Mouse (Mus musculus) heart, embryonic 12.5 days (tissue): ENCODE results near the gene Rnf151. TPM values are rescaled to one million over a fixed set of nuclear protein-coding genes. Genes with fewer than 3 reads are reported as not detected.

Source experiments
- ATAC-seq: fragments of 200-750 bp; cut with Nextera tagmentation; 2 replicates; pipeline ENCODE4 v1.8.0; 2017; ENCODE audit warnings: moderate TSS enrichment, moderate library complexity; ENCODE audit not compliant: insufficient number of reproducible peaks, low FRiP score
- H3K27ac ChIP-seq: fragments of 300-500 bp; sonication (generic); 2 replicates; pipeline ENCODE4 v1.5.1; 2016; ENCODE audit warnings: mild to moderate bottlenecking, moderate library complexity; ENCODE audit not compliant: poor library complexity, severe bottlenecking
- H3K27me3 ChIP-seq: fragments of 300-500 bp; sonication (generic); replicated peaks from 2 replicates; pipeline ENCODE4 v1.6.1; 2016; ENCODE audit warnings: mild to moderate bottlenecking, moderate library complexity
- H3K36me3 ChIP-seq: fragments of 300-500 bp; sonication (generic); 2 replicates; pipeline ENCODE4 v1.6.1; 2016; ENCODE audit warnings: mild to moderate bottlenecking, moderate library complexity
- H3K4me1 ChIP-seq: fragments of 300-500 bp; sonication (generic); replicated peaks from 2 replicates; pipeline ENCODE4 v1.6.1; 2016; ENCODE audit warnings: mild to moderate bottlenecking
- H3K4me2 ChIP-seq: fragments of 300-500 bp; sonication (generic); 2 replicates; pipeline ENCODE4 v1.6.1; 2016; ENCODE audit warnings: mild to moderate bottlenecking, moderate library complexity
- H3K4me3 ChIP-seq: fragments of 300-500 bp; sonication (generic); 2 replicates; pipeline ENCODE4 v1.5.1; 2016; ENCODE audit warnings: mild to moderate bottlenecking
- H3K9ac ChIP-seq: fragments of 300-500 bp; sonication (generic); 2 replicates; pipeline ENCODE4 v1.6.1; 2016; ENCODE audit warnings: mild to moderate bottlenecking, moderate library complexity
- H3K9me3 ChIP-seq: fragments of 300-500 bp; sonication (generic); replicated peaks from 2 replicates; pipeline ENCODE4 v1.6.1; 2016; ENCODE audit warnings: mild to moderate bottlenecking, moderate library complexity
- WGBS: fragments of 180-500 bp; shearing (Covaris S2); methylation state at CpG from one replicate; pipeline ENCODE4 v1.1.7; 2016; 5-methylcytosine and 5-hydroxymethylcytosine counted together
- polyA plus RNA-seq: library from polyadenylated mRNA; unstranded; fragments of >200 nt; fragmentation: Nextera tagmentation; extraction: Ambion mirVana; gene quantifications from 2 replicates; pipeline ENCODE4 v1.2.1, GENCODE M21; 2016

The Rnf151 gene
- polyA plus RNA-seq, 1 experiment from 2014 or later, result not detected

- Histone ChIP-seq H3K4me1 (peaks cover 24% of the 10 kb centered on the region), H3K9me3 (no peaks in the 10 kb centered on the region), H3K9ac (no peak overlapping the region), H3K36me3 (no peaks in the 10 kb centered on the region), H3K27me3 (peaks cover 9% of the 10 kb centered on the region; the same call in 1 of the 2 replicates), H3K4me2 (no peak overlapping the region), H3K27ac (peak overlapping the region; percentile 36; the same call in 1 of the 2 replicates), H3K4me3 (no peak overlapping the region)
- ATAC-seq, result no peak
- WGBS, result 64% methylated on average over 12 of the region's 12 CpGs
Measured at GRCm38 (mm10) chr17:24732233-24732935, 14.5 kb upstream of the Rnf151 start.

DNA sequence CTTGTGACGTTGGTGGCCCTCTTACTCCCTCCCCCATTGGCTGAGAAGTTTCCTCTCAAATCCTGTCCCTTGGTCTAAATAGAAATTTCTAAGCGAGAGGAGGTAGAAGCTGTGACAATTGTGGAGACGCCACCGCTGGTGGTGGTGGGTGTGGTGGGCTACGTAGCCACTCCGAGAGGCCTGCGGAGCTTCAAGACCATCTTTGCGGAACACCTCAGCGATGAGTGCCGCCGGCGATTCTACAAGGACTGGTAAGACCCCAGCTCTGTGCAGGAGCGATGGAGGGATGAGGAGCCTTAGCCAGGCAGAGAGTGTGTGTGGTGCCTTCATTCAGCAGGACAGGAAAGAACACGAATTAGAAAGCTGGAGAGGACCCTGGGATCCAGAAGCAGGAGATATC, 12.9 kb upstream of the Rnf151 start:
- H3K4me1 ChIP-seq, result peaks cover 14% of the 10 kb centered on the region
- H3K27ac ChIP-seq, result no peak overlapping the region
- no peak overlapping the region for H3K4me3 ChIP-seq
- H3K9ac ChIP-seq, result no peak overlapping the region
- H3K27me3 ChIP-seq, result peaks cover 10% of the 10 kb centered on the region; the same call in 1 of the 2 replicates
- H3K4me2 ChIP-seq, result no peak overlapping the region
- no peaks in the 10 kb centered on the region for H3K9me3 ChIP-seq
- no peaks in the 10 kb centered on the region for H3K36me3 ChIP-seq
- ATAC-seq, result no peak
- WGBS, result 80% methylated on average over 14 of the region's 14 CpGs

DNA sequence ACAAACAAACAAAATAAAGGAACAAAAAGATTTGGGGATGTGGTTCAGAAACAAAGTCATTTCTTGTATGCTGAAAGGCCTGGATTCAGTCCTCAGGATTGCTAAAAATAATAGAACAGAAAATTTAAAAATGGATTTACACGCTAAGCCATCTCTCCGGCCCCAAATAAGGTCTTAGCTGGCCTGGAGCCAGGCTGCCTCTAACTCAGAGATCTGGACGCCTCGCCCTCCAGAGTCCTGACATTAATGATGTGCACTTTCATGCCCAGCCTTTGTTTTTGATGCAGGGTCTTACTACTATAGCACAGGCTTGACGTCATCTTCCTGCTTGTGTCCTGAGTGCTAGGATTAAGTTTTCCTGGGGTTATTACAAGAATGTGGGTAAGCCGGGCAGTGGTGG, 11.2 kb upstream of the Rnf151 start:
- WGBS, result 72% methylated on average over 6 of the region's 6 CpGs

GRCm38 (mm10) chr17:24728184-24728583, 10.3 kb upstream of the Rnf151 start:
- no peak for ATAC-seq
- H3K27ac ChIP-seq, result no peak overlapping the region
- H3K4me3 ChIP-seq, result no peak overlapping the region
- H3K36me3 ChIP-seq, result no peaks in the 10 kb centered on the region
- no peak overlapping the region for H3K9ac ChIP-seq
- no peak overlapping the region for H3K4me2 ChIP-seq
- no peaks in the 10 kb centered on the region for H3K9me3 ChIP-seq
- peaks cover 10% of the 10 kb centered on the region; the same call in 1 of the 2 replicates for H3K27me3 ChIP-seq
- WGBS, result 65% methylated on average over 17 of the region's 17 CpGs
- H3K4me1 ChIP-seq, result peaks cover 17% of the 10 kb centered on the region

More for the DNA sequence above, 11.2 kb upstream of the Rnf151 start:
- Histone ChIP-seq H3K4me1 (peaks cover 13% of the 10 kb centered on the region), H3K9me3 (no peaks in the 10 kb centered on the region), H3K27ac (no peak overlapping the region), H3K4me3 (no peak overlapping the region), H3K4me2 (no peak overlapping the region), H3K36me3 (no peaks in the 10 kb centered on the region), H3K27me3 (peaks cover 10% of the 10 kb centered on the region; the same call in 1 of the 2 replicates), H3K9ac (no peak overlapping the region)
- ATAC-seq, result no peak

GRCm38 (mm10) chr17:24727618-24728017, 9.8 kb upstream of the Rnf151 start, which contains the start of gene Rpl3l:
Gene Rpl3l (plus strand): TSS chr17:24727820.
- Histone ChIP-seq H3K27ac (no peak within 1 kb of the TSS), H3K9me3 (no peaks in the 10 kb centered on the region), H3K9ac (no peak within 1 kb of the TSS), H3K4me2 (no peak within 1 kb of the TSS), H3K4me1 (peaks cover 20% of the 10 kb centered on the region), H3K36me3 (peaks cover 1% of the 10 kb centered on the region), H3K4me3 (no peak within 1 kb of the TSS), H3K27me3 (peaks cover 10% of the 10 kb centered on the region; the same call in 1 of the 2 replicates)
- no peak for ATAC-seq
- WGBS, result 68% methylated on average over 2 of the region's 2 CpGs

- H3K4me1 ChIP-seq, result peaks cover 25% of the 10 kb centered on the region
- H3K27ac ChIP-seq, result no peak overlapping the region
- peaks cover 17% of the 10 kb centered on the region for H3K36me3 ChIP-seq
- 64% methylated on average over 3 of the region's 3 CpGs for WGBS
- H3K4me3 ChIP-seq, result no peak overlapping the region
- no peak overlapping the region for H3K4me2 ChIP-seq
- no peaks in the 10 kb centered on the region for H3K9me3 ChIP-seq
- no peak overlapping the region for H3K9ac ChIP-seq
- ATAC-seq, result no peak
- H3K27me3 ChIP-seq, result peaks cover 10% of the 10 kb centered on the region; the same call in 1 of the 2 replicates
Measured at GRCm38 (mm10) chr17:24725637-24726390, 8.0 kb upstream of the Rnf151 start.

GRCm38 (mm10) chr17:24724184-24724583, 6.3 kb upstream of the Rnf151 start, which contains the start of gene Ndufb10:
Gene Ndufb10 (minus strand): TSS chr17:24724478.
- Histone ChIP-seq H3K9ac (peak within 1 kb of the TSS; percentile 93), H3K36me3 (peaks cover 17% of the 10 kb centered on the region), H3K4me1 (peaks cover 25% of the 10 kb centered on the region), H3K9me3 (no peaks in the 10 kb centered on the region), H3K27me3 (peaks cover 10% of the 10 kb centered on the region; the same call in 1 of the 2 replicates), H3K27ac (peak within 1 kb of the TSS; percentile 91), H3K4me2 (peak within 1 kb of the TSS; percentile 84), H3K4me3 (peak within 1 kb of the TSS; percentile 79)
- WGBS, result under 1% methylated on average over 30 of the region's 30 CpGs
- ATAC-seq, result peak; percentile 82

DNA sequence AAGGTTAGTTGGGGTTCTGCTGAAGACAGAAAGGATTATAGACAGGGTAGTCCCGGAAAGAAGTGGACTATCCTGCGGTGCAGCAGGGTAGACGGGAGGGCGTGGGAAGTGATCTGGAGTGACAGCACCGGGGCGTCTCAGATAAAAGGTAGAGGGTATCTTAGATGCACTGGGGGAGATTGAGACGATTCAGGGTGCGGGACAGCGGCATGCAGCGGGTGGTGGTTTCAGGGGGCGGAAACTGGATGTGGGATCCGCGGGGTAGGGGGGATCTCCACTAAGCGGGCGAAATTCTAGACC, 6.0 kb upstream of the Rnf151 start:
- peak overlapping the region; percentile 84 for H3K4me2 ChIP-seq
- peak overlapping the region; percentile 93 for H3K9ac ChIP-seq
- peaks cover 25% of the 10 kb centered on the region for H3K4me1 ChIP-seq
- ATAC-seq, result peak; percentile 4; the same call in 1 of the 2 replicates
- peak overlapping the region; percentile 79 for H3K4me3 ChIP-seq
- WGBS, result under 1% methylated on average over 15 of the region's 15 CpGs
- peaks cover 17% of the 10 kb centered on the region for H3K36me3 ChIP-seq
- H3K27ac ChIP-seq, result peak overlapping the region; percentile 91
- H3K9me3 ChIP-seq, result no peaks in the 10 kb centered on the region
- peaks cover 10% of the 10 kb centered on the region; the same call in 1 of the 2 replicates for H3K27me3 ChIP-seq

DNA sequence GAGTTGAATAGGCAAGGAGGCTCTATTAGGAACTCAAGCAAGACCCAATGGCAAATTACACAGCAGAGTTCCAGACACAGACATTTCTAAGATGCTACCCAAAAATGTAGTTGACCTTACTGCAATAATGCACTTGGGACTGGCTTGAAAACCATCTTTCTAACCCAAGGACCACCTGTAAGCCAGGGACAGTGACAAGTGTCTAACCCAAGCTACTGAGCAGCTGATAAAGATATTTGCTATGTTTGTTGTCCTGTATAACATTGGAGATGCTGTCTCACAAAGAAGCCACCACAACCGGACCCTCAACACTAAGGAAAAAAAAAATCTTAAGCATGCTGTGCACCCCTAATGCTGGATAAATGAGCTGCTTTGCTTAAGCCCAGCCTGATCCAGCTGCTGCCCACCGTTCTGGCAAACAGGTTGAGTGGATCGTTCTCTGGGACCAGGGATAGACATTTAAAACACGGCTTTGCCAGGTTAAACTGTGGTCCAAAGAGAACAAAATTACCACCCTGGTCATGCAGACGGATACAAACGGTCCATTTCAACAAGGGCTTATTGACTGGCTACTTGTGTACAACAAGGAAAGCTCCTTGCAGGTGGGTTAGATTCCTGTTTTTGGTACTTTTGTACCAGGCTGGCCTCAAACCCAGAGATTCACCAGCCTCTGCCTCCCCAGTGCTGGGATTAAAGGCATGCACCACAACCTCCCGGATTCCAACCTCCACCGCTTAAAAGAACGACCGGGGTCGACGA, 5.4 kb upstream of the Rnf151 start:
- Histone ChIP-seq H3K4me2 (peak overlapping the region; percentile 84), H3K4me1 (peaks cover 29% of the 10 kb centered on the region), H3K27me3 (peaks cover 10% of the 10 kb centered on the region; the same call in 1 of the 2 replicates), H3K9me3 (no peaks in the 10 kb centered on the region), H3K4me3 (peak overlapping the region; percentile 79), H3K9ac (peak overlapping the region; percentile 93), H3K36me3 (peaks cover 22% of the 10 kb centered on the region), H3K27ac (peak overlapping the region; percentile 91)
- 2% methylated on average over 12 of the region's 12 CpGs for WGBS
- ATAC-seq, result no peak

DNA sequence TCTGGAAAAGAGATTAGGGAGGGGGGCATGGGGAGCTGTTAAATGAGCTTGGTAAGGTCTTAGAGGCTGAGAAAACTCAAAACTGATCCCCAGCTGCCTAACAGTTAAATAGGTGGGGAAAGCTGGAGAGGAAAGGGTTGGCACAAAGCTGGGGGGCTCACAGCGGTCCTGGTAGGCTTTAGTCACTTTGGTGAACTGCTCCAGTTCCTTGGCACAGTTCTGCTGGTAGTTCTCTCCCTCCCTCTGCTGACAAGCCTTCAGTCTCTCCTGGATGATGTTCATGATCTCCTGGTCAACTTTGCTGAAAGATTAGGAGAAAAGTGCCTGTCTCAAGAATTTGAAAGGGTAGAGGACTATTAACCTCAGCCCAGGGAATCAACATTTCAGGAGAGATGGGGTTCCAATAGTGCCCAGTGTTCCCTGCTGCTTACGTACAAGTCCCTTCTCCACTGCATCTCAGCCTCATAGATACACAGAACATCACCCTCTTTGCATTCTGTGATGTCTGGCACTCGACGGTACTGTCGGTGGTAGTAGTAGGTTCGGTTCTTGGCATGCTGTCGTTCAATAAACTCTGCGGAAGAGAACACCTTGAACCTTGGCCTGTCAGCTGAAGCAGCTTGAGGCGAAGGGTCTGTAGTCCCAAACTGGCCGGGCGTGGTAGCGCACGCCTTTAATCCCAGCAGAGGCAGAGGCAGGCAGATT, 4.5 kb upstream of the Rnf151 start:
- peaks cover 29% of the 10 kb centered on the region for H3K4me1 ChIP-seq
- no peak overlapping the region for H3K27ac ChIP-seq
- H3K27me3 ChIP-seq, result 0 out of 2 replicates have a peak, but pooled peaks cover 1% of the 10 kb centered on the region
- H3K9ac ChIP-seq, result peak overlapping the region; percentile 51; the same call in 1 of the 2 replicates
- WGBS, result 33% methylated on average over 13 of the region's 13 CpGs
- peak overlapping the region; percentile 17 for H3K4me3 ChIP-seq
- ATAC-seq, result no peak
- peaks cover 31% of the 10 kb centered on the region for H3K36me3 ChIP-seq
- H3K9me3 ChIP-seq, result no peaks in the 10 kb centered on the region
- peak overlapping the region; percentile 84 for H3K4me2 ChIP-seq
